Mouse (Mus musculus): ENCODE results near the gene Spint2. TPM values are rescaled to one million over a fixed set of nuclear protein-coding genes. Genes with fewer than 3 reads are reported as not detected.

Spint2 gene
- total RNA-seq (2021) = 10 to 100 TPM; 21.9 to 26.1 TPM
- long read RNA-seq, transcript Spint2-202 (6 exons, 1,211 nt) = major isoform, 20 of 30 reads
- long read RNA-seq, partial matches to known transcripts = 1 of 30 reads
- long read RNA-seq, other reads (novel, unspliced or antisense) = 8 of 30 reads

DNA sequence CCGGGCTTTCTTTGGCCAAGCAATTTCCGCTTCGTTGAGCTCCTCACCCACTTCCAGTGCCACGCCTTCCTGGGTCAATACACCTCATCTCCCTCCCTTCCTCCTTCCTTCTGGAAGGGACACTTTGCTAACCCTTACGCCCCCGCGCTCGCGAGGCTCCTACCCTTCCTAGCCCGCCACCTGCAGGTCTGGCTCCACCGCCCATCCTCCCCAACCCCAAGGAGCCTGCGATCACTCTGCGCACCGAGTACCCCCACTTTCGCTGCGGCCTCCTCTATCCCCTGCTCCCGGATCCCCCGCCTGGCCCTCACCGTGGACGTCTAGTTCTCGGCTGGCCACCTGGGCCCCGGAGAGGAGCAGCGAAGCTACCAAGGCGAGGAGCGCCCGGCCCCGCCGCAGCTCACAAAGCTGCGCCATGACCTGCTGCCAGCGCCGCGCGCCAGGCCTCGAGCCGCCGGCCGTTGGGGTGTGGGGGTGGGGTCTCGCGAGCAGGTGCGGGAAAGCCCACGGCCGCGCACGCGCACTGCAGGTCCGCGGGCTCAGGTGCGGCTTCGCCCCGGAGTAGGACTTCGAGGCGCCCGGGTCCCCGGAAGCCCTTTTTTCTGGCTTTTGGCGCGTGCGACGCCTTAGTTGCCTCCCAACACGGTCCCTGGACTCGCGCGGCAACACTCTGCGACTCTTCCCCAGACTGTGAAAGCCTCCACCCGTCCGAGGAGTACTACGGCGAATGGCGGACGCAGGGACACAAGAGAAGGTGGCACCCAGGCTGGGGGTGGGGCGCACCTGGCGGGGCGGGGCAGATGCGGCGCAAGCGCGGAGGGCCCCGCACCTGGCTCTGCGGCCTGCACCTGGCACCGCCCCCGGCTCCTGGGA is at the start of gene Spint2:
TSS of gene Spint2 (minus strand) at position 712 of the 873 bp plus-strand sequence.
- no peak for DNase-seq (ENCODE audit: low spot score in 2 of 2)

DNA sequence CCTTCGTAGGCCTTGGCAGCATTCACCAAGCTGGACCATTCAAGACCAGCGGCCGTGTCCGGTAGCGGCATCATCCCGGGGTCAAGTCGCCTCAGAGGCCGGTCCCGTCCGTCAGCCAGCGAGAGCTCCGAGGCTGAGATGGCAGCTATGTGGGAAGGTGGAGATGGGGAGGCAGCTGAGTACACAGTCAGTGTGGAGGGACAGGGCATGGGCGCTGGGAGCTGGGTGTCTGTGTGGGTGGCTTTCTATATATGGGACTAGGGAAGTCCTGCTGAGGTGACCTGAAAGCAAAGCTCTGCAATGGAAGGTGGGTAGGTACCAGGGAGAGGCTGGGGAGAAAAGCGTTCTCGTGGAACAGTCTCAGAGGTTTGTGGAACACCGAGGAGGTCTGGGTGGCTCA is 47.3 kb upstream of the Spint2 start:
- no peak for DNase-seq (ENCODE audit: low spot score in 2 of 2)

DNA sequence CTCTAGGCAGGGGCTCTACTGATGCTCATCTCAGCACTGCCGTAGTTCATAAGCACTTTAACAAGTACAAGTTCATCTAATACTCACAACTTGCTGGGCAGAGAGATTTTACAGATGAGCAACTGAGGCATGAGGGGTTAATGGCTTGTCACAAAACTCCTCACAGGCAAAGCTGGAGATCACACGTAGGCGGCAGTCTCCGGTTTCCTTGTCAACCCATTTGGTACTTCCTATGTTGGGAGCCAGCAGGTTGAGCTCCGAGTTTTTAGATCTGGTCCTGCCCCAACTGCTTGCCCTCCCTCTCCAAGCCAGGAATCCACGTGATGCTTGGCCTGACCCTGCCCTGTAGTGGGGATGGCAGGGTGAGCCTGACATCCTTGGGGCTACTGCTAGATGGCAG is 45.4 kb upstream of the Spint2 start:
- peak in 1 of 2 experiments; percentile 57 for DNase-seq (ENCODE audit: low spot score in 2 of 2)

DNA sequence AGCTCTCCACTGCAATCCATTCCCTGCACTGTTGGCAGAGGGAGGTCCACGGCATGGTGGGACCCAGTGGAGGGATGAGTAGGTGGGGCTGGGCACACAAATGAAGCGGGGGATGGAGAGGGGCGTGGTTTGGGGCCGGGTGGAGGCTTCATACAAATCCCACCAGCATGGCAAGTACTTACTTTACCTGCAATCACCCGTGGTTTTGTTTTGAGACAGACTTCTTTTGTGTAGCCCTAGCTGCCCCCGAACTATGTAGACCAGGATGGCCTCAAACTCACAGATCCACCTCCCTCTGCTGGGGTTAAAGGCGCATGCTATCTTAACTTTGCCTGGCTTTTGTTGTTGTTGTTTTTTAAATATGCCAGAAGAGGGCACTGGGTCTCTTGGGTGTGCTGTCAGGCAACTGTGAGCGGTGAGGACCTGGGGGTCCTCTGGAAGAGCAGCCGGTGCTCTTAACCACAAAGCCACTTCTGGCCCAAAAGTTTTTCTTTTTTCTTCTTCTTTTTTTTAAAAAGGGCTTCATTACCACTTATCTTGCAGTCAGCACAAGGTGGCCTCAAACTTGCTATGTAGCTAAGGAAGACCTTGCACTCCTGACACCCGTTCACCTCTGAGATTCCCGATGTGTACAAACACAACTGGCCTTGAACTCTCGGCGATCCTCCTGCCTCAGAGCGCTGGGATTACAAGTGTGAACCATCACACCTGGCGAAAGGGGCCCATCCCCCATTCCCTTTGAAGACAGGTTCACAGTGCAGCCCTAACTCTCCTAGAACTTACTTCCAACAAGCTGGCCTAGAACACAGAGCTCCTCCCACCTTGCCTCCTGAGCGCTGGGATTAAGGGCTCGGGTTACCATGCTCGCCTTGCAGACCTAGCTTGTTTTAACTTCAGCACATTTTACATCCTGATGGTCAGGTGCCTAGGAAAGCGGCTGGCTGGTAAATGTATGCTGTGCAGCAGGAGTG is 37.9 kb upstream of the Spint2 start:
- peak in 1 of 2 experiments; percentile 41 for DNase-seq (ENCODE audit: low spot score in 2 of 2)

DNA sequence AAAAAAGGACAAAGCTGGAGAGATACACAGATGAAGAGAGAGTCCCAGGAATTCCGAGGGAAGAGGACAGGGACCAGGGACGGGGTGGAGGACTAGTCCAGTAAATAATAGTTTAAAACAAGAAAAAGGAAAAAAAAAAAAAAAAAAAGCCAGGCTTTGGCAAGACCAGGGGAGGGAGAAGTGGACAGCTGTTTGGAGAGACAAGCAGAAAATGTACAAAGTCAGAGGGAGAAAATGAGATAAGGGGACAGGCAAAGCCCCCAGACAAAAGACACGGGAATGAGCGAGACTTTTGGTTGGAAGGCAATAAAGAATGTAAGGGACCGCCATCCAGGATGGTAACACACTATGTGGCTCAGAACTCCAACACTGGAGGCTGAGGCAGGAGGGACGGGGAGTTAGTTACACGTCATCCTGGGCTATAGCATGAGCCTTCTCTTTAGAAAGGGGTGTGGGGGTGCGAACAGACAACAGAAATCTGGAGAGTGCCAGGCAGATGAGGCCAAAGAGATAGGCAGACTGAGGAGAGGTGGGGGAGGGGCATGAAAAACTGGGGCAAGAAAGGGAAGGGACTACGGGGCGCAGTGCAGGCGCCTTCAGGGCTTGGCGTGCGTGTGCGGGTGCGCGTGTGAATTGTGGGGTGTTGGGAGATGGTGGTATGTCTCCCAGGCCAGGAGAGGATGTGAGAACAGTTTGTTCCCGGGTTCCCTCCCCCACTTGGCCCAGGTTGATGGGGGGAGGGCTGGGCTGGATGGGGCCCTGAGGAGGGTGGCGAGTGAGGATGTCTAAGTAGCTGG is 36.6 kb upstream of the Spint2 start:
- peak in 1 of 2 experiments; percentile 62 for DNase-seq (ENCODE audit: low spot score in 2 of 2)

DNA sequence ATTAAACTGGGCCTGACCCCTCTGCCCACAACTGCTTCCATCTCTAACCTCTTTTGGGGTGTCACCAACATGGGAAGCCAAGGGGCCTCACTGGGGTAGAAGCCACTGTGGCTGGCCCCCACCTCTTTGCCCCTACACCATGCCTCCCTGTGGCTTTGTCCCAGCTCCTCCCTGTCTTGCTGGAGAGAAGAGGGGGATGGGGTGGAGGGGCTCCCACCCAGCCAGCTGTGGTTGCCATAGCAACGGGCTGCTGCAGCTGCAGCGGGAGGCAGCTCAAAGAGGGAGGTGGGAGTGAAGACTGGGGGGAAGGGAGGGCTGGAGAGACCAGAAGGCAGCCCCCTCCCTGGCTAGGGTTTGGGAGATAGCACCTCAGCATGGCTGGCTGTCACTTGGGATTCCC is 35.8 kb upstream of the Spint2 start:
- peak in 1 of 2 experiments; percentile 44 for DNase-seq (ENCODE audit: low spot score in 2 of 2)

DNA sequence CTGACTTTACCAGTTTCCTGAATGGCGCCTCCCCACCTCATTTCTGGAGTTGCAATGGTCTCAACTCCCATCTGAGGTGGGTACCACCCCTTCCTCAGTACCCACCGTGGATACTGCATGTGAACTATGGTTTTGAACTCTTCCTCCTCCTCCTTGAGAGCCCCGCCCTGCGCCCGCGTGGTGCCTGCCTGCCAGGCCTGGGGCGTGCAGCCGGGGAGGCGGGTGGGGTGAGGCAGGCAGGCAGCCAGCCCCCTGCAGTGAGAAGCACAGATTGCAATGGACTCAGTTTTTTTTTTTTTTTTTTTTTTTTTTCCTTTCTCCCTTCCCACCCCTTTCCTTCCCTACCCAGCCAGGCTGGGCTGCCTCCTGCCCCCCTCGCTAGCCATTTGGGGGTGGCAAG is 35.3 kb upstream of the Spint2 start:
- DNase-seq (ENCODE audit: low spot score in 2 of 2) = peak; percentile 73 to 81

DNA sequence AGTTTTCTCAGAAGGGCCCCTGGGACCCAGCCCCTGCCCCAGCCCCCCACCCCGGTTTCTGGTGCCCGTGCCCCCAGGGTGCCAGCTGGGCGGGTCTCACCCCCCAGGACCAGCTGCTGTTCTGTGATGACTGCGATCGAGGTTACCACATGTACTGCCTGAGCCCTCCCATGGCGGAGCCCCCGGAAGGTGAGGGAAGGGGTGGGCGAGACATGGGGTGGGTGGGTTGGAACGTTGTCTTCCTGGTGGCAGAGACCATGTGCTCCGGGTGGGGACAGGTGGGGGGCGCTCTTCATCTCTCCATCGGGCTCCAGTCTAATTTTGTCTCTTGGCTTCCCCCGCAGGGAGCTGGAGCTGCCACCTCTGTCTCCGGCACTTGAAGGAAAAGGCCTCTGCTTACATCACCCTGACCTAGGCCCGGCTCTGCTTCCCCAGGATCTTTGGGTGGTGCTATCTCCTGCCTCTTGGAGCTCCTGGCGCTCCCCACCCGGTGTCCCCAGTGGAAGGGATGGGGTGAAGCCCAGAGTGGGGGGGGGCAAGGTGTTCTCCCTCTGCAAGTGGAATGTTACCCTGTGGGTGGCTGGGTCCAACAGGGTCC is 34.5 kb upstream of the Spint2 start:
- DNase-seq (ENCODE audit: low spot score in 2 of 2) = peak in 1 of 2 experiments; percentile 55

DNA sequence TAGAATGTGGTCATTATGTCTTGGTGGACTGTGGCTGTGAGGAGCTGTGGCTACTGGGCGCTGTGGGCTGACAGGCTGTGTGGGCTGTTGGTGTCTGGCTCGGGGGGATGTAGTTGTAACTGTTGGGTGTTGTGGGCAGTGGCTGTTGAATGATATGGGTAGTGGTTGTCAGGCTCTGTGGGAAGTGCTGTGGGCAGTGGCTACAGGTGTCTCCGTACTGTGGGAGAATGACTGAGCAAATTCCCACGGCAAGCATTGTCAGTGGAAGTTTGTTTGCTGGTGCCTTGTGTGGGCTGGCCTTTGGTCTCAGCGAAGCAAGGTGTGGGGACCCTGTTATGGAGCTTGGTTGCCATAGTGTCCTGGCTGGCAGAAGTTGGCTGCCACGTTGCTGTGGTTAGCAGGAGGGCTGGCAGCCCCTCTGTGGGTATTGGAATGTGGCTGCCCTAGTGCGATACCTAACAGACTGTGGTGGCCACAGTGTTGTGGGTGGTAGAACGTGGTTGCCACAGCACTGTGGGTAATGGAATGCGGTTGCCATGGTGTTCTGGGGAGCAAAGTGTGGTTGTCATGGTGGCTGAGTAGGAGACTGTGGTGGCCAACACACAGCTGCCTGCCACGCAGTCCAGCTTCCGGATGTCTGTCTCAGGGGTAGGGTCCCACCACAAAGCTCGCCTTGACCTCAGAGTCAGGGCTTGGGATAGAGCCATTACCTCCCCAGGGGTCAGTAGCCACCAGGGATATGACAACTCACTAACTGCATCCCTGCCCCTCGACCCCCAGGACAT is 33.3 kb upstream of the Spint2 start:
- DNase-seq (ENCODE audit: low spot score in 2 of 2) = peak; percentile 76 to 87

DNA sequence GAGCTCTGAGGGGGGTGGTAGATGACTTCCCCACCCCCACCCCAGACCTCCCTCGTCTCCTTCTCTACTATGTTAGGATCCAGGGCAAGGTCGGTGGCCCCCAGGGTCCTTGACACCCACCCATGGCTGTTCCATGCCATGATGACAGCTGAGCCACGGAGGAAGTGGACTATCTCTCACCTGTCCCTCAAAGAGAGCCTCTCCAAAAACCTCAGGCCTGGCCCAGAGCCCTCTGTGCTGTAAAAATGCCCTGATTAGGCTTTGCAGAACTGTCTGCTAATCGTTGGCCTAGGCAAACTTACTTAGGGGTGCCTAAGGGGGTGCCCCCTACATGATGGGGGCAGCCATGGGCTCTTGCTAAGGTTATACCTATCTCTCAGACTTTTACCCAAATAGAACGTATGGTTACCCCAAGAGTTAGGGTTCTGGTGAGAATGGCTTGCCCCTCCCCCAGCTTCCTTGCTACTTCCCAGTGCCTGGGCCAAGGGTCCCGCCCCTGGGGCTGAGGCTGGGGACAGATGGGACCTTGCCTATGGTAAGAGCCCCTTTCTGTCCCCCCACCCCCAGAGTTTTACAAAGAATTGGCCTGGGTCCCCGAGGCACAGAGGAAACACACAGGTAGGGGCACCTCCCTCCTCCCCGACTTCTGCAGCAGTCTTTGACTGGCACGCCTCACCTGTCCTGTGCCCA is 32.0 kb upstream of the Spint2 start:
- DNase-seq (ENCODE audit: low spot score in 2 of 2) = no peak

DNA sequence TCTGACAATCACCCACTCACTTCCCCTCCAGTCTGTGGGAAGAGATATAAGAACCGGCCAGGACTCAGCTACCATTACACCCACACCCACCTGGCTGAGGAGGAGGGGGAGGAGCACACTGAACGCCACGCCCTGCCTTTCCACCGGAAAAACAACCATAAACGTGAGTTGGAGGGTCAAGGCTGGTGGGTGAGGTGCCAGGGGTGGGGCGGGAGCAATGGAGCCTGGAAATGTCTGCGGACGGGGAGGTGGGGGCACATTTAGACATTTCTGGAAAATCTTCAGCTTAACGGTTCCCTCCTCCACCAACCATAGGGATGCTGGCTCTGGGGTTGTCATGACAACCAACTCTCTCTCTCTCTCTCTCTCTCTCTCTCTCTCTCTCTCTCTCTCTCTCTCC is 31.3 kb upstream of the Spint2 start:
- DNase-seq (ENCODE audit: low spot score in 2 of 2) = peak; percentile 66 to 78

DNA sequence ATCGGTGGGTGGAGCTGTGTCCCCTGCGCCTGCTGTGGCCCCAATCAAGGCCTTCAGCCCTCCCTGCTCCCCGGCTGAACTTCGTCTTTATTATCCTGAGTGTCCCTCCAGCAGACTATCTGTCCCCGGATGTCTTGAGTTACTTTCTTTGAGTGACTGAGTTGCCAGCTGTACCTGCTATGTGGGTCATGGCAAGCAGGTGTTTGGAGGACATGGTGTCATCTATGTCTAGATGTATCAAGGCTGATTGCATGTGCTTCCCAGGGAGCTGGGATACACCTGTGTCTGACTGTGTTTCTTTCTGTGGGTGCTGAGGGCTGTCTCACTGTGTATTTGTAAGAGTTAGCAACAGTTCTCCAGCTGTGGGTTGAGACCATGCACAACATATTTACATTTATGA is 28.0 kb upstream of the Spint2 start:
- DNase-seq (ENCODE audit: low spot score in 2 of 2) = no peak

DNA sequence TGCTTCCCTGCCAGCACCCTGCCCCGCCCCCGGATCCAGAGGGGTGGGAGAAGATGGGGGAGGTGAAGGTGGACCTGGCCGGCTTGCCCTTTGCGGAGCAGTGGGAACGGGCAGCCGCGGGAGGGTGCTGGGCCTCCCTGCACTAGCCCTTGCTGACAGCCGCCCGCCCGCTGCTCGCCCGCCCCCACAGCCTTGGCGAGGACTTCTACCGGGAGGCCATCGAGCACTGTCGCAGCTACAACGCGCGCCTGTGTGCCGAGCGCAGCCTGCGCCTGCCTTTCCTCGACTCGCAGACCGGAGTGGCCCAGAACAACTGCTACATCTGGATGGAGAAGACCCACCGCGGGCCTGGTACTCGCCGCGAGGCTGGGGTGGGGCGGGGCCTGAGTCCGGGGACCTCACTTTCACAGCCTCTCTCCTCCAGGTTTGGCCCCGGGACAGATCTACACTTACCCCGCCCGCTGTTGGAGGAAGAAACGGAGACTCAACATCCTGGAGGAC is 27.6 kb upstream of the Spint2 start:
- DNase-seq (ENCODE audit: low spot score in 2 of 2) = peak; percentile 55 to 69

DNA sequence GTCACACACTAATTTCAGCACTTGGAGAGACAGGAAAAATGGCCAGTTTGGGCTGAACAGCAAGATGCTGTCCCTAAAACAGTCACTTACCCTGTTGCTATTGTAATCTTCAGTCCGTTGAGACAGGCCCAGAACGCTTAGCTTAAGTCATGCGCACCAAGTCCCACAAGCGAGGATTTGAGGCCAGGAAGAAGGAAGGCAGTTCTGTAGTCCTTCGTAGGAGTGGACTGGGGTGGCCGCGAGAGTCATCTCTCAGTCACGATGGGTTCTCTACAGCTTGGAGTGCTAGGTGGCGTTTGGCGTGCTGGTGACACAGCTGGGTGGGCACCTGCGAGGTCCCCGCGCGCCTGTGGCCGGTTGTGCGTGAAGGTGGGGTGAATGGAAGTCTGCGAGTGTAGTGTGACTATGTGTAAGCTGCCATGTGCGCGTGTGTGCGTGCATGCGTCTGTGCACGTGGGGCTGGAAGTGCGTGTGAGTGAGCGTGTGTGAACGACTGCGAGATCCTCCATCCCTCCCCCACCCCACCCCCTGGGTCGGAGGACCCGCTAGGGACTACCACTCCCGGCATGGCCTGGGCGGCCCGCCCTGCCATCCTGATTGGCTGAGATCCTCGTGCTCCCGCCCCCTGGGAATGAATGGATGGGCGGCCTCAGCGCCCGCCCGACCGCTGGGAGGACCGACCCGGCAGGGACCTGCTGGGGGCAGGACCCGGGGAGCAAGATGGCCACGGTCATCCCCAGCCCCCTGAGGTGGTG is 25.8 kb upstream of the Spint2 start:
- peak; percentile 93 to 96 for DNase-seq (ENCODE audit: low spot score in 2 of 2)

DNA sequence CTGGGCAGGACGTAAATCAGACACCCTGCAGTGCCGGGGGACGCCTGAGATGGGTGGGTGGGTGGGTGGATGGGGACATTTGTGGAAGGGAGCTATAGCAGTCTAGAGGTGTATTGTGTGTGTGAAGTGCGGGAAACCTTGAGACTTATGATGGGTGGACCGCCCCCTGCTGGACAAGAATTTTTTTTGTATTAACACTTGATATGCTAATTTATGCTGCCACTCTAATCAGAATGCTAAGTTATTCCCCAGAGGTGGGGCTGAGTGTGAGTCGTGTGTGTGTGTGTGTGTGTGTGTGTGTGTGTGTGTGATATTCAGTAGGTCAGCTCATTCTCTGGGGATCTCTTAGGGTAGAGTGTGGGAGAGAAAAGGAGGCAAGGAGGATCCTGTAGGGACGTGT is 24.9 kb upstream of the Spint2 start:
- DNase-seq (ENCODE audit: low spot score in 2 of 2) = peak in 1 of 2 experiments; percentile 77

DNA sequence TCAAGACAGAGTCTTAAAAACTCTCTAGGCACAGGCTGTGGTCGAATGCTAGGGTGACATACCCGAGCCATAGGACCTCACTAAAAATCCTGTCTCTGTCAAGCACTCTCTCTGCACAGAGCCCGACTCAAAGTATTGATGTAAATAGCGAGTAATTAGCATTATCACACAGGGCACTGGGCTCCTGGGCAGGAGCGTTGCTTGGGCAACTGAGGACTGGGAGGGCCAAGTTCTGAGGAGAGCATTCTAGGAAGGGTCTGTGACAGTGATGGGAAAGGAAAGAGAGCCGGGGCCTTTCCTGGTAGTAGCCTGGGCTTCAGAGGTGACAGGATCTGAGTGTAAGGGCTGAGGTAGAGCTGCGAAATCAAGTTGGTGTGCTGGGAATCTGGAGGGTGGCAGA is 24.4 kb upstream of the Spint2 start:
- DNase-seq (ENCODE audit: low spot score in 2 of 2) = no peak

DNA sequence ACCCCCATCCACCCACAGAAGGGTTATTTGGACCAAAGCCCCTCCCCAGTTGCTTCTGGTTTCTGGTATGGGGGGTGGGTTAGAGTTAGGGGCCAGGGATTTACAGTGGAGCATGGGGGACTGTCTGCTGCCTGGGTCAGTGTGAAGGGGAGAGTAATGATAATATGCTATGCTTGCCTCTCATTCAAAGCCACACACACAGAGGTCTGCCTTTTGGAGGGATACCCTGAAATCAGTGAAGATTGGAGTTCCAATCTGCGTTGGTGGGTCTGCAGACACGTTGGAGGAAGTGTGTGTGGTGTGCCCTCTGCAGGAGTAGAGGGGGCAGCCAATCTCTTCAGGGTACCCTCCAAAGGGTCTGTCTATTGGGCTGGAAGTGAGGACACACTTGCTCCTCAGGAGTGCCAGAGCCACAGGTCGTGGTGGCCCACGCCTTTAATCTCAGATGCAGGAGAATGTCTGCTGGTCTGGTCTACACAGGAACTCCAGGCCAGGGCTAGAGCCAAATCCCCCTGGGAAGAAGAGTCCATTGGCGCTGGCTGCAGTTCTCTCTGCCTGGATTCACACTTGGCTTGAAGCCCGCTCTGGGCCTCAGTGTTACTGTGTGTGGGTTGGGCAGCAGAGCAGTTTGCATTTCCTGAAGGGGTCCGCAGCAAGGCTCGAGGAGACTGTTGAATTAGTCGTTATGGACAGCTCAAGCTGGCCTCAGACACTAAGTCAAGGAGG is 23.7 kb upstream of the Spint2 start:
- DNase-seq (ENCODE audit: low spot score in 2 of 2) = no peak

All from layer of hippocampus, adult 18-20 months (tissue).